Mouse (Mus musculus) liver, embryonic 12.5 days (tissue): ENCODE data around the gene S100a3. TPM values are rescaled to one million over a fixed set of nuclear protein-coding genes. Genes with fewer than 3 reads are reported as not detected.

ENCODE experiments used
- ATAC-seq: fragments of 200-750 bp; cut with Nextera tagmentation; 2 replicates; pipeline ENCODE4 v1.8.0; 2017; ENCODE audit warnings: moderate number of reproducible peaks, mild to moderate bottlenecking, moderate library complexity
- H3K27ac ChIP-seq: fragments of 300-500 bp; sonication (generic); 2 replicates; pipeline ENCODE4 v1.5.1; 2016; ENCODE audit warnings: mild to moderate bottlenecking
- H3K27me3 ChIP-seq: fragments of 300-500 bp; sonication (generic); replicated peaks from 2 replicates; pipeline ENCODE4 v1.6.1; 2016; ENCODE audit warnings: mild to moderate bottlenecking, moderate library complexity
- H3K36me3 ChIP-seq: fragments of 300-500 bp; sonication (generic); 2 replicates; pipeline ENCODE4 v1.6.1; 2016; ENCODE audit warnings: mild to moderate bottlenecking, moderate library complexity
- H3K4me1 ChIP-seq: fragments of 300-500 bp; sonication (generic); 2 replicates; pipeline ENCODE4 v1.6.1; 2016
- H3K4me2 ChIP-seq: fragments of 300-500 bp; sonication (generic); 2 replicates; pipeline ENCODE4 v1.6.1; 2016; ENCODE audit warnings: mild to moderate bottlenecking, moderate library complexity
- H3K4me3 ChIP-seq: fragments of 300-500 bp; sonication (generic); 2 replicates; pipeline ENCODE4 v1.5.1; 2016; ENCODE audit warnings: mild to moderate bottlenecking, moderate library complexity
- H3K9ac ChIP-seq: fragments of 300-500 bp; sonication (generic); 2 replicates; pipeline ENCODE4 v1.6.1; 2016; ENCODE audit warnings: mild to moderate bottlenecking, moderate library complexity
- H3K9me3 ChIP-seq: fragments of 300-500 bp; sonication (generic); replicated peaks from 2 replicates; pipeline ENCODE4 v1.6.1; 2016; ENCODE audit warnings: mild to moderate bottlenecking, moderate library complexity
- WGBS: fragments of 180-500 bp; shearing (Covaris S2); methylation state at CpG from one replicate; pipeline ENCODE4 v1.1.7; 2016; ENCODE audit not compliant: insufficient replicate concordance; 5-methylcytosine and 5-hydroxymethylcytosine counted together
- polyA plus RNA-seq: library from polyadenylated mRNA; unstranded; fragments of >200 nt; fragmentation: Nextera tagmentation; extraction: Ambion mirVana; gene quantifications from 2 replicates; pipeline ENCODE4 v1.2.1, GENCODE M21; 2016

Gene S100a3
- polyA plus RNA-seq, 1 experiment from 2014 or later, result 0.04 TPM

GRCm38 (mm10) chr3:90576351-90577001, 16.1 kb downstream of the S100a3 start:
- Histone ChIP-seq H3K27me3 (no peaks in the 10 kb centered on the region), H3K9me3 (no peaks in the 10 kb centered on the region), H3K9ac (no peak overlapping the region), H3K4me3 (no peak overlapping the region), H3K36me3 (no peaks in the 10 kb centered on the region), H3K4me1 (no peaks in the 10 kb centered on the region), H3K4me2 (no peak overlapping the region), H3K27ac (no peak overlapping the region)
- ATAC-seq, result no peak
- 59% methylated on average over 10 of the region's 10 CpGs for WGBS

GRCm38 (mm10) chr3:90579433-90579832, 19.1 kb downstream of the S100a3 start:
- Histone ChIP-seq H3K9me3 (no peaks in the 10 kb centered on the region), H3K9ac (no peak overlapping the region), H3K4me1 (no peaks in the 10 kb centered on the region), H3K4me2 (no peak overlapping the region), H3K27ac (no peak overlapping the region), H3K27me3 (no peaks in the 10 kb centered on the region), H3K4me3 (no peak overlapping the region), H3K36me3 (no peaks in the 10 kb centered on the region)
- ATAC-seq, result no peak
- 71% methylated on average over 7 of the region's 7 CpGs for WGBS

- ATAC-seq, result no peak
Observed at GRCm38 (mm10) chr3:90581141-90581540, 20.8 kb downstream of the S100a3 start.

GRCm38 (mm10) chr3:90582156-90582555, 21.8 kb downstream of the S100a3 start:
- no peaks in the 10 kb centered on the region for H3K4me1 ChIP-seq
- ATAC-seq, result no peak
- WGBS, result 83% methylated on average over 1 of the region's 1 CpGs
- no peaks in the 10 kb centered on the region for H3K27me3 ChIP-seq
- no peak overlapping the region for H3K4me2 ChIP-seq
- no peaks in the 10 kb centered on the region for H3K36me3 ChIP-seq
- H3K4me3 ChIP-seq, result no peak overlapping the region
- no peaks in the 10 kb centered on the region for H3K9me3 ChIP-seq
- H3K9ac ChIP-seq, result no peak overlapping the region
- no peak overlapping the region for H3K27ac ChIP-seq

More at GRCm38 (mm10) chr3:90581141-90581540, 20.8 kb downstream of the S100a3 start:
- no peaks in the 10 kb centered on the region for H3K36me3 ChIP-seq
- no peak overlapping the region for H3K27ac ChIP-seq
- H3K27me3 ChIP-seq, result no peaks in the 10 kb centered on the region
- no peak overlapping the region for H3K4me3 ChIP-seq
- H3K9me3 ChIP-seq, result no peaks in the 10 kb centered on the region
- no peak overlapping the region for H3K9ac ChIP-seq
- no peaks in the 10 kb centered on the region for H3K4me1 ChIP-seq
- WGBS, result 74% methylated on average over 5 of the region's 5 CpGs
- no peak overlapping the region for H3K4me2 ChIP-seq

- Histone ChIP-seq H3K9ac (no peak overlapping the region), H3K4me3 (no peak overlapping the region), H3K27ac (no peak overlapping the region), H3K4me1 (no peaks in the 10 kb centered on the region; the same call in 1 of the 2 replicates), H3K27me3 (no peaks in the 10 kb centered on the region), H3K36me3 (no peaks in the 10 kb centered on the region), H3K4me2 (no peak overlapping the region), H3K9me3 (no peaks in the 10 kb centered on the region)
- 72% methylated on average over 4 of the region's 4 CpGs for WGBS
- no peak for ATAC-seq
Observed at GRCm38 (mm10) chr3:90582556-90582955, 22.2 kb downstream of the S100a3 start.

- Histone ChIP-seq H3K36me3 (no peaks in the 10 kb centered on the region), H3K4me3 (no peak overlapping the region), H3K27me3 (no peaks in the 10 kb centered on the region), H3K4me1 (no peaks in the 10 kb centered on the region; the same call in 1 of the 2 replicates), H3K27ac (no peak overlapping the region), H3K9ac (no peak overlapping the region), H3K9me3 (no peaks in the 10 kb centered on the region), H3K4me2 (no peak overlapping the region)
- WGBS, result 44% methylated on average over 3 of the region's 3 CpGs
- ATAC-seq, result no peak
Observed at GRCm38 (mm10) chr3:90583893-90584292, 23.5 kb downstream of the S100a3 start.

- no peak overlapping the region for H3K27ac ChIP-seq
- H3K9ac ChIP-seq, result no peak overlapping the region
- 28% methylated on average over 5 of the region's 5 CpGs for WGBS
- no peaks in the 10 kb centered on the region for H3K36me3 ChIP-seq
- no peak overlapping the region for H3K4me3 ChIP-seq
- H3K27me3 ChIP-seq, result no peaks in the 10 kb centered on the region
- H3K4me1 ChIP-seq, result no peaks in the 10 kb centered on the region; the same call in 1 of the 2 replicates
- H3K4me2 ChIP-seq, result no peak overlapping the region
- 0 out of 2 replicates have a peak, but pooled peaks have one; percentile 22 for ATAC-seq
- H3K9me3 ChIP-seq, result no peaks in the 10 kb centered on the region
Observed at GRCm38 (mm10) chr3:90585595-90585994, 25.2 kb downstream of the S100a3 start.

- Histone ChIP-seq H3K9ac (no peak overlapping the region), H3K36me3 (no peaks in the 10 kb centered on the region), H3K4me1 (no peaks in the 10 kb centered on the region; the same call in 1 of the 2 replicates), H3K27me3 (no peaks in the 10 kb centered on the region), H3K4me3 (no peak overlapping the region), H3K9me3 (no peaks in the 10 kb centered on the region), H3K4me2 (no peak overlapping the region), H3K27ac (no peak overlapping the region)
- ATAC-seq, result no peak
- 71% methylated on average over 15 of the region's 15 CpGs for WGBS
Observed at GRCm38 (mm10) chr3:90586016-90586643, 25.8 kb downstream of the S100a3 start.

- Histone ChIP-seq H3K36me3 (no peaks in the 10 kb centered on the region), H3K9me3 (no peaks in the 10 kb centered on the region), H3K4me2 (no peak overlapping the region), H3K4me3 (no peak overlapping the region), H3K4me1 (no peaks in the 10 kb centered on the region; the same call in 1 of the 2 replicates), H3K27me3 (no peaks in the 10 kb centered on the region), H3K27ac (no peak overlapping the region), H3K9ac (no peak overlapping the region)
- 29% methylated on average over 10 of the region's 10 CpGs for WGBS
- no peak for ATAC-seq
Observed at GRCm38 (mm10) chr3:90586906-90587305, 26.5 kb downstream of the S100a3 start.

GRCm38 (mm10) chr3:90587361-90588101, 27.2 kb downstream of the S100a3 start:
- H3K9ac ChIP-seq, result no peak overlapping the region
- no peak overlapping the region for H3K4me2 ChIP-seq
- no peaks in the 10 kb centered on the region for H3K9me3 ChIP-seq
- WGBS, result 75% methylated on average over 14 of the region's 14 CpGs
- H3K27me3 ChIP-seq, result no peaks in the 10 kb centered on the region
- no peaks in the 10 kb centered on the region; the same call in 1 of the 2 replicates for H3K4me1 ChIP-seq
- no peaks in the 10 kb centered on the region for H3K36me3 ChIP-seq
- H3K4me3 ChIP-seq, result no peak overlapping the region
- no peak for ATAC-seq
- H3K27ac ChIP-seq, result no peak overlapping the region

GRCm38 (mm10) chr3:90589390-90589789, 29.0 kb downstream of the S100a3 start:
- no peaks in the 10 kb centered on the region for H3K36me3 ChIP-seq
- no peaks in the 10 kb centered on the region for H3K27me3 ChIP-seq
- H3K4me2 ChIP-seq, result no peak overlapping the region
- H3K9me3 ChIP-seq, result no peaks in the 10 kb centered on the region
- no peak overlapping the region for H3K27ac ChIP-seq
- H3K4me3 ChIP-seq, result no peak overlapping the region
- no peak overlapping the region for H3K9ac ChIP-seq
- no peaks in the 10 kb centered on the region; the same call in 1 of the 2 replicates for H3K4me1 ChIP-seq
- 38% methylated on average over 6 of the region's 6 CpGs for WGBS
- no peak for ATAC-seq

- Histone ChIP-seq H3K4me3 (no peak within 1 kb of the TSS), H3K9ac (no peak within 1 kb of the TSS), H3K4me2 (no peak within 1 kb of the TSS), H3K27ac (no peak within 1 kb of the TSS), H3K27me3 (no peaks in the 10 kb centered on the region), H3K9me3 (no peaks in the 10 kb centered on the region), H3K36me3 (no peaks in the 10 kb centered on the region), H3K4me1 (no peaks in the 10 kb centered on the region; the same call in 1 of the 2 replicates)
- WGBS, result 60% methylated on average over 8 of the region's 8 CpGs
- ATAC-seq, result no peak
Observed at GRCm38 (mm10) chr3:90589947-90590346, 29.6 kb downstream of the S100a3 start, which contains the start of gene S100a2. TSS of gene S100a2 (plus strand) at chr3:90590247.
